Mouse (Mus musculus) CD4-positive naive resting alpha-beta T cell, adult 57 days (primary cell): Measurements from ENCODE around the gene Gpsm2. TPM values are rescaled to one million over a fixed set of nuclear protein-coding genes. Genes with fewer than 3 reads are reported as not detected.

ENCODE experiments used
- total RNA-seq: library from RNA; stranded (reverse); gene quantifications from one replicate; pipeline ENCODE4 v1.2.4, GENCODE M21; 2023

The Gpsm2 gene
- total RNA-seq = 5.7 TPM

GRCm38 (mm10) chr3:108722036-108722872, at the start of gene Gpsm2:
Gene Gpsm2 (minus strand): TSS chr3:108722309.

DNA sequence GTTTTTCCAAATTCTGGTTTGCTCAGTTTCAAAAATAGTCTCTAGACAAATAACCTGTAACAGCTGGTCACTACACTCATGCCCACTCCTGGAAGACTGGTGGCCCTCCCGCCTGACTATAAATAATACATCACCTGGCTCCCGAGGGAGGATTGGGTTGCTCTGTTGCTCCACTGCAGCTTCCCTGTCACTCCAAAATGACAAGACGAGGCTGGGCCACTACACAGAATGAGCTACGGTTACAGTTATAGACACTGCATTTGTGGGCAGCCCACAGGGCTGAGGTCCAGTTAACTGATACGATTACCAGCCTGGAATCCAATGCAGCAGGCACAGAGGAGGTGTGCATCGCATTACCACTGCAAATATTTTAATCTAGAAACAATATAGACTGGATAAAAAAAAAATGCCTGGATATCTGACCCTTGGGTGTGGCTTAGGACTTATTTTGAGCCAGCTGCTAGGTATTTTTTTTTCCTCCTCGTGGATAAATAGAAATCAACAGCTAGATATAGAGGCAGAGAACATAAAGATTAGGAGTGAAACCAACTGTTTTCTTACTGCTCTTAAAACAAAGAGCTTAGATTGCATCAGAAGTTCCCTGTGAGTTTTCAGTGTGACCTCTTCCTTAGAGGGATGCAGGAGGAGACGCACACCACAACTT, 17.1 kb upstream of the Gpsm2 start, which contains the start of gene Aknad1:
Gene Aknad1 (plus strand): TSS at position 614 of the 664 bp plus-strand sequence.

GRCm38 (mm10) chr3:108653710-108654379, 68.3 kb downstream of the Gpsm2 start, which contains the start of gene Clcc1:
Gene Clcc1 (plus strand): TSS chr3:108653913.

Other genes starting within 250 kb of the Gpsm2 start
- not detected for gene 1700013F07Rik, start 188.2 kb downstream of the Gpsm2 start, total RNA-seq
- 0.38 TPM for gene 5330417C22Rik, start 185.8 kb downstream of the Gpsm2 start, total RNA-seq
- 41.9 TPM for gene Tmem167b, start 159.8 kb downstream of the Gpsm2 start, total RNA-seq
- 19.6 TPM for gene Taf13, start 150.6 kb downstream of the Gpsm2 start, total RNA-seq
- gene Wdr47, start 131.0 kb downstream of the Gpsm2 start, total RNA-seq = 17.1 TPM
- 39.8 TPM for gene Clcc1, start 68.4 kb downstream of the Gpsm2 start, total RNA-seq
- not detected for gene Aknad1, start 17.3 kb upstream of the Gpsm2 start, total RNA-seq
- 79.2 TPM for gene Stxbp3, start 118.2 kb upstream of the Gpsm2 start, total RNA-seq
- not detected for gene Fndc7, start 167.7 kb upstream of the Gpsm2 start, total RNA-seq
- 244 TPM for gene Prpf38b, start 189.4 kb upstream of the Gpsm2 start, total RNA-seq
- 1.3 TPM for gene Henmt1, start 217.6 kb upstream of the Gpsm2 start, total RNA-seq
- gene Gm9857, start 218.1 kb upstream of the Gpsm2 start, total RNA-seq = not detected